Mouse (Mus musculus): Measurements from ENCODE around the gene Cyp2d22.

Cyp2d22 gene

DNA sequence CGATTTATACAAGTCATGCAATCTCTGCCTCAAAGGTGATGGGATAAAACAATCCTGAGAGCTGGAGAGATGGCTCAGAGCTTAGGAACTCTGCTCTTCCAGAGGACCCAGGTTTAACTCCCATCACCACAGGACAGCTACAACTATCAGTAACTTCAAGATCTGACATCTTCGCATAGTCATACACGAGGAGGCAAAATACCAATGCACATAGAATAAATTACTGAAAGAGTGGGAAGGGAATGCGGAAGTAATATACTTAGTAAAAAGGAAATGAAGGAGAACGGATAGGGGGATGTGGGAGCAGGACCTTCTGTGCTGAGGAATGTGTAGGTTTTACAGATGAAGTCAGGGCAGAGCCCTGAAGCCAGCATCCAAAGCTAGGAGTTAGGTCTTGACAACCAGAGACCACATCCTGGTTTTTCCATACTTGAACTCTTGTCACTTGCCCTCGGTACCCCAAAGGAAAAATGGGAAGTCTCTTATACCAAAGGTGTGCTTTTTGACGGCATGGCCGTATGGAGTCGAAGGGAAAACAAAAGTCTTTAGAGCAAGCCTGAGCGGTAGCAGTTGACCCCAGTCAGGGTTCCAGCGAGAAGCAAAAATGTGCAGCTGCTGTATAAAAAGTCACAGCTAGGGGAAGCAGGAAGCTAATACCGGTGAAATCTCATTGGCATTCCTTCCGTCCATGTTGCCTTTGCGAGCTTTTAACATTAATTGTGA lies 33.3 kb downstream of the Cyp2d22 start:
- DNase-seq: no peak

DNA sequence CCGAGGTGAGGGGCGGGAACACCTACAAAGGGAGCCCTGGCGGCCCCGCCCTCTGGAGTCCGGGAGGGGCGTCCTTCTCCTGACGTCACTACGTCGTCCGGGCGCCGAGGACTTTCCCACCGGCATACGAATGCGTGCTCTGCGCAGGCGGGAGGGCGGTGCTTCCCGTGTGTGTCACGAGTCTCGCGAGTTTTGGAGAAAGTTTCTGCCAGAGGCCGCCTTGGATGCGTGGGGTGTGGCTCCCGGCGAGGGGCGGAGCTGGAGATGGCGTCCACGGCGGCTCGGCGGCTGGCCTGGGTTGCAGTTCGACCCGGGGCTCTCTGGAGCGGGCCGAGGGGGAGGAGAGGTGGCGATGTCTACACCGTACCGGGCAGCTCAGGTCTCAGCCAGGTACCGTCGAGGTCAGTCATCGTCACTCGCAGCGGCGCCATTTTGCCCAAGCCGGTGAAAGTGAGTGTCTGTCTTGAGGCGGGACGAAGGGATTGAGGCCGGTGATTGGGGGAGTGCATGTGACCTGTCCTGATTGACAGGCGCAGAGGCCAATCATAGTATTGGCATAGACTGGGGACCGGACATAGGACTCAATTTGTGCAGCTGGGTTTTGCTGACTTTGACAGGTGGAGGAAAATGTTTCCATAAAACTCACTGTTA lies 34.1 kb downstream of the Cyp2d22 start:
- DNase-seq: peak; percentile 98 to 99

DNA sequence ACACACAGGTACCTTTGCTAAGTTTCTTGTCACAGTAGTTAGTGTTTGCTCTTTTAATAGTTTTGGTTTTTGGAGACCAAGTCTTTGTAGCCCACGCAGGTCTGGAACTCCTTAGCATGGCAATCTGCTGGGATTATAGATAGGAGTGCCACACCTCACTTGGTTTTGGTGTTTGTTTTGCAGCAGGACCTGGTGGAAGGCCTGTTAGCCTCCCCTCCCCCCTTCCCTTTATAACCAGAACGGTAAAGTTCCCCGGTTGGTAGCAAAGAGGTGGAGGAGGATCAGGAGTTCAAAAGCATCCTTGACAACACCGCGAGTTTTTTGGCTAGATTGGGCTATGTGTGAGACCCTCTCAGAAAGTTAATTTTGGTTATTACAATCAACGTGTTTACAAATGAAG lies 35.1 kb downstream of the Cyp2d22 start:
- DNase-seq: no peak

DNA sequence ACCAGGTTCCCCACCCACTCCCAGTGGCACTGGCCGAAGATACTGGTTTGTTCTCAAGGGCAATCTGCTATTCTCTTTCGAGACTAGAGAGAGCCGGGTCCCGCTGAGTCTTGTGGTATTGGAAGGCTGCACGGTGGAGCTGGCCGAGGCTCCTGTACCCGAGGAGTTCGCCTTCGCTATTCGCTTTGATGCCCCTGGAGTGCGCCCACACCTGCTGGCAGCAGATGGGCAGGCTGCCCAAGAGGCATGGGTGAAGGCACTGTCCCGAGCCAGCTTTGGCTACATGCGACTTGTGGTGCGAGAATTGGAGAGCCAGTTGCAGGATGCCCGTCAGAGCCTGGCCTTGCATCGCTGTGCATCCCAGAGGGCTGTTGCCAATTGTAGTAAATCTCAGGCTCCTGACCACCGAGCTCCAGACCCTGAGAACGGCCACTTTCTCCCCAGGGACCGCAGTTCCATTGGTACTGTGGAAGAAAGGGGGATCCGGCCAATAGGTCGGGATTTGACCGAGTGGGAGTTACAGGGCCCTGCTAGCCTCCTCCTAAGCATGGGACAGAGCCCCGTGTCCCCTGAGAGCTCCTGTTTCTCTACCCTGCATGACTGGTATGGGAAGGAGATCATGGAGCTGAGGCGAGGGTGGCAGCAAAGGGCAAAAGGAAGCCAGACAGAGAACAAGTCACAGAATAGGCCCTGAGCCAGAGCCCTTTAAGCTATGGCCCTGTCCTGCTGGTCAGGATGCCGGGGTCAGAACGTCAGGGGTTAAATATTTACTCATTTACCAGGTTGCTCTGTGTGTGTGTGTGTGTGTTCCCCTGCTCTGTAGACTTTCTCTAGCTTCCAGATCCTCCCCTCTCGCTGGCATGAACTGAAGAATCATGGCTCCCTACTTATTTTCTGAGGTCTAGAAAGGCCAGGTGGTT lies 36.4 kb downstream of the Cyp2d22 start:
- no peak for DNase-seq

DNA sequence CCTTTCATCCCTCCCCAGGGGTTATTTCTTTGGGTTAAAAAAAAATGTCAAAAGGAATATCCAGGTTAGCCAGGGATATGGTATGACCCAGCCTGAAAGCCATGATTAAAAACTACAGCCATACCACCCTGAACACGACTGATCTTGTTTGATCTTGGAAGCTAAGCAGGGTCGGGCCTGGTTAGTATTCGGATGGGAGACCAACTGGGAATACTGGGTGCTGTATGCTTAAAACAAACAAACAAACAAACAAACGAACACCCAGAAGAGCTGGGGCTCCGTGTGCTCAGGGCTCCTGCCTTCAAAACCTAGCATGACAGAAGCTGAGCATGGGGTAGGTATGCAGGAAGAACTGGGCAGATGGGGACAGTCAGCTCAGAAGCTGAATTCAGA lies 37.5 kb downstream of the Cyp2d22 start:
- no peak for DNase-seq

DNA sequence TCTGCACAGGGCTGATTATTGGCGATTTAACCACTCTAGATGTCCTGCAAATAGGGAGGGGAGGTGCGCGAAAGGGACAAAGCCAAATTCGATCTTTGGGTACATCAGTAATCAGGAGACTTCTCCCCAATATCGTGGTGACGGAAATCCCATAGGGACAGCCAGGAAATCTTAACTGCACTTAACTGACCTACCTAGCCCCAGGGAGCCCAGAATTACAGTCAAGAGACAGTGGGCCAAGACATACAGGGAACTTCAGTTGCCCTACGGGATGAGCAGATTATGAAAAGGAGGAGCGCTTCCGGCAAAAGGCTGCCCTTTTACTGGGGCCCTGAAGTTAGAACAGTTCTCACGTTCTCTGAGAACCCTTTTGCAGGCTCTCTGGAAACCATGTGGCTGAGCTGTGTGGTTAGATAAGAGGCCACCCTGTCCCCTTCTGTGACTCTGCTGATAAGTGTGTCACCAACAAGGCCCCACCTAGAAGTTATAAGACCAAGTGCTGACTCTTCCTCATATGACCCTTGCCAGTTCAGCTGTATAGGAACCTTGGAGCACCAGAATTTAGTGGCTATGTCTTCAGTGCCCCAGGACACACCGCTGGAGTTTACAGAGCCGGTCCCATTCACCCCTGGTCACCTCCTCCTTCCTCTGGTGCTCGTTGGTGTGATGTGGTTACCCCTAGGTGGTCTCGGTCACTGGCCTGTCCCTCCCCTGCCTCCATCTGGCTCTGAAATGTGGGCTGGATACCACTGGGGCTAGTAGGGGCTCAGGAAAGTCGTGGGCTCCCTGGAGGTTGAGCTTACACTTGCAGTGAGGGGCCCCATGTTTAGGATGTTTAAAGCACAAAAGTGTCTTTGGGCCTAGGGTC lies 38.2 kb downstream of the Cyp2d22 start:
- DNase-seq: no peak

DNA sequence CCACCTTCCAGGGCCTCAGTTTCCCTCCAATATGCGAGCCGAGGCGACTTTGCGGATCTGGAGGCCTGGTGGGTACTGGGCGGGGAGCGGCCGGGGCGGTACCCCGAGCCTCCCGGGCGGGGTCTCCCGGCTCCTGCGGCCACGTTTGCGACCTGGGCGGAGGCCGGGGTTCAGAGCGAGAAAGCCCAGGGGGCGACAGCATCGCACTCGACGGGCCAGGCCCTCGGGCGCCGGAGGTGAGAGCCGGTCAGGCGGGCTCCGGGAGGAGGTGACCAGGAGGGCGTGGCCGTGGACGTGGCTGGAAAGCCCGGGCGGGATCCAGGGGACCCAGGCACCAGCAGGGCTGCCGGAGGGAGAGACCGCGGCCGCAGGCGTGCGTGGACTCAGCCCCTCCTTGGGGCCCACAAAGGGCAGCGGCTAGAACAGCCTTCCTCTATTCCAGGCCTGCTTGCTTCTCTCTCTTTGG lies 39.0 kb downstream of the Cyp2d22 start:
- DNase-seq: no peak

DNA sequence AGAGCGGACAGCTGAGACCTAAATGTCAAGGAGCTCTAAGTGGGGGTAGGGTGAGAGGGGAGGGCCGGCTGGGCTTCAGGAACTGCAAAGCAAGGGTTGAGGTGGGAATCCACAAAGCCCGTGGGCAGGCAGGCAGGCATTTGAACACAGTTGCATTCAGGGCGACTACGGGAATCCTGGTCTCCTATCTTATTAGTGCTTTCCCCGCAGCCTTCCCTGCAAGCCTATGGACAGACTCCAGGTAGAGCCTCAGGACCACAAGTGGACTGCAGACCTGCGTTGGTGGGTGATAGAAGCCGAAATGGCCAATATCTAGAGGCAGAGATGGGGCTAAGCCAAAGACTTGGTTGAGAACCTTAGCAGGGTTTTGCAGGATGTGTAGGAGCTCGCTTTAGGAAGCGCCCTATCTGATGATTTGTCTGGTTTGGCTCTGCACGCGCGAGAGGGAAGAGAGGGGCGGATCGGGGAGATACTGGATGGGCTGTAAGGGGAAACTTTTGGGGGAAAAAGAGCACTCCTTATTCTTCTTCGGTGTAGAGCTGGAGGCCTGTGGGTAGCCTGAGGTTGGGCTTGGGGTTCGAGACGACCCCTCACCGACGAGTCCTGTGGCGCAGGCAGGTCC lies 39.5 kb downstream of the Cyp2d22 start:
- DNase-seq: no peak

DNA sequence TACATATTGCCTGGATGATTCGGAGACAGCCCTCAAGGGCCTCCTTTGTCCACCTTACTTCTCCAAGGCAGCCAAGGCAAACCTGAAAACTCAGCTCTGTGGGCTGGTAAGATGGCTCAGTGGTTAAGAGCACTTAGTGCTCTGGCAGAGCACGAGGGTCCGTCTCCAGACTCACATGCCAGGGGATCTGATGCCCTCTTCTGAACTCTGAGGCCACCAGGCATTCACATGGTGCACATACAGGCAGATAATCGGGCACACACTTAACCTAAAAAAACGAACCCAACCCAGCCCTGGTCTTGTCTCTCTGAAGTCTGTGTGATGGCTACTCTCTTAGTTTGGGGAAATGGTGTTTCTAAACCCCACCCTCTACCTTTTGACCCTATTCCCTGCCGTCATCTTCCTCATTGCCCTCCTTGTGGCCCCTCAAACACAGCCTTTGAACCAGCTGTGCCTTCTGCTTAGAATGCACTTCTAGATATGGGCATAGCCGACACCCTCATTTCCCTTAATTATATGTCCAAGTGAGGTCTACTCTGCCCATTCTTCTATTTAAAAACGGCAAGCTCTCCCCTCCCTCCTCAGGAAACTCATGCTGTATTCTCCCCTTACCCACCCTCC lies 40.3 kb downstream of the Cyp2d22 start:
- no peak for DNase-seq

DNA sequence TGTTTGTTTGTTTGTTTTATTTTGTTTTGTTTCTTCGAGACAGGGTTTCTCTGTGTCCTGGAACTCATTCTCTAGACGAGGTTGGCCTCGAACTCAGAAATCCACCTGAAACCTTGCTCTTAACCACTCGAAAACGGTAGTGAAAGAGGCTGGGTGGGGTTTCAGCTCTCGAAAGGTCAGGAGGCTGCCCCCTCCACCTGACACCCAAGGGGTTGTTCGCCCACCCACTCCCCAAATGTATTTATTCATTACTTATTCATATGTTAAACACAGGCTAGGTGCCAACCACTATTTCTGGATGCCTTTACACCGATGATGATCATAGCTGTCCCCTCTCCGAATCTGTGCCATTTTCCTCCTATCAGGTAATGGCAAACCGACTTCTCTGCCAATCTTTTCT lies 40.9 kb downstream of the Cyp2d22 start:
- DNase-seq: no peak

DNA sequence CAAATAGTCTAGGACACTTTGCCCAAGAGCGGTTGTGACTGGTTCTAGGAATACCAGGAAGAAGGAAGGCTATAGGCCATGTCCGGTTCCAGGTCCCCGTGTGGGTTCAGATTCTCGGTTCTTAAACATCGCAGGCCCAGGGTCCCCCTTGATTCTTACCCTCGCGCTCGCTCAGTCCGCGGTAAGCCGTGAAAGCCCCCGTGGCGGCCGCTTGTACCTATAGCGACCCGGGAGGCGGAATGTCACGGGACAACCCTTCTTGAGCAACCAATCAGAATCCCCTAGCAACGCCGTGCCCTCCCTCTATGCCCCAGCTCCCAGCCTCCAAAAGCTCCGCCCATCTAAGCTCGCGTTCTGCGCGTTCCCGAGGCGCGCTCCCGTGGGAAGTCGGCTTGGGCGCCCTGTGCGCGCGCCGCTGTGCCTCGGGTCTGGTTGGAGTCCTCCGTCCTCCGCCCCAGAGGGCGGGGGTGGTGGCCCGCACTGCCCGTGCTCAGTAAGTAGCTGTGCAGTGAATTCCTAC lies 41.4 kb downstream of the Cyp2d22 start, which contains the start of the genes Naga, Pheta2 and Smdt1:
TSS of gene Naga (minus strand) at position 333 of the 520 bp plus-strand sequence.
TSS of gene Pheta2 (plus strand) at position 350 of the 520 bp plus-strand sequence.
TSS of gene Smdt1 (plus strand) at position 367 of the 520 bp plus-strand sequence.
- peak; percentile 97 to 98 for DNase-seq

DNA sequence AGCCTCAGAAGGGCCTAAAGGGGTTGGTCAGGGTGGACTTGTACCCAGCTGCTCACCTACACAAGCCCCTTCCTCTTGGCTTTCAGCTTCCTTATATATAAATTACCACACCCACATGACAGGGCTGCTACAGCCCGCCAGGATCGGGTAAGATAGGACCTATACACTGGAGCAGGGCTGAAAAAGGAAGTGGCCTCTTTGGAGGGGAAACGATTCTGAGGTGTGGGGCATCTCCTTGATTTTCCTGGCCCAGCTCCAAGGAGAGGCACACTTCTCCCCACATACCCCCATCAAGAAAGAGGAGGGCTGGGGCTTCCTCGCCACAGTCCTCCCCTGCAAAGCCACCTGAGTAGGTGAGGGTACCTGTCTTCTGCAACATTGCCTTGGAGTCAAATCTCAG lies 42.2 kb downstream of the Cyp2d22 start:
- DNase-seq: no peak

DNA sequence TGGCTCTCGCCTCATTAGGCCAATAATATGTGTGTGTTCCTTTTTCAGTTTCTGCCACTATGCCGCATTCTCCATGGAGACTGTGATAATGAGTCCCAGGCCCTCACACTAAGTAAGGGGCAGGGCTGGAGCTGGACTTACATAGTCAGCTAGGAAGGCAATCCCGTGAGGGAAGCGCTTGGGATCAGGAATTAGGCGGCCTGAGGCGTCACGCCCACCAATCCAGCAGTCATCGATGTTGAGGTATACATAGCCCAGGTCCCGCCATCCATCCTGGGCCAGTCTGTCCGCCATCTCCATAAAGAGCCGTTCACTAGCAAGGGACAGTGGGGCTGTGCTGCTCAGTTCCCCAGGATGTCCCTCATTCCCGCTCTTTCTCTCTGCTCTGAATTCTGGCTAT lies 43.4 kb downstream of the Cyp2d22 start:
- DNase-seq: no peak

DNA sequence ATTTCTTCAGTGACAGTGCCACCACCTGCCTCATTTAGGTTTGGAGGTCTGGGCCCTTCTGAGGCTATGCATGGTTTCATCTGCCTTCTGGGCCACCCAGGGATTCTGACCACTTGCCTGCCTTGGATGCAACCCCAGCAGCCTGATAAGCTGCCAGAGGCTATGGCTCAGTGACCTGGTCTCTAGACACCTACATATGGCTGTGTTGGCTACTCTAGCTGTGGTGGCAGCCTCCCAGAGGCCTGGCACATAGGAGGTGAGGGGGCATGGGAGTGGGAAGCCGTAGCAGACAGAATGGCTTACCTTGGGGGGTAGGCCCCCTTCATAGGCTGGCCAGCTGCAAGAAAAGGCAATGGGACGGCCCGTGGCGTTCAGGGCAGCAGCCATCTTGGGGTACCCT lies 44.9 kb downstream of the Cyp2d22 start:
- no peak for DNase-seq

DNA sequence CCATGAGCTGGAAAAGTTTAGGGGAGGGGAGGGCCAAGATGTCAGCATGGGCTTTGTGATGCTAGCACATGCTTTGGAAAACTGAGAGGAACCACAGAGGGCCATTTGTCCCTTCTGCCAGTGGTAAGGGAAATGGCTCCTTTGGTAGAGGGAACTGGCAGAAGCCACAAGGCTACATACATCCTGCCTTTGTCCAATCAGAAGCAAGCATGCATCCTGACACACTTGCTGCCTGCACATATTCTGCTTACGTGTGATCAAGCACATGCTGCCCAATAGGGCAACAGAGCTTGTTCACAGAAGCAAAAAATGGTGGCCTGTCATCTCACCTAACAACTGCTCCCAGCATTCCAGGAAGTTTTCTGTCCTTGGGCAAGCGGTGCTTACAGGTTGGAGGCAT lies 54.7 kb downstream of the Cyp2d22 start:
- no peak for DNase-seq

DNA sequence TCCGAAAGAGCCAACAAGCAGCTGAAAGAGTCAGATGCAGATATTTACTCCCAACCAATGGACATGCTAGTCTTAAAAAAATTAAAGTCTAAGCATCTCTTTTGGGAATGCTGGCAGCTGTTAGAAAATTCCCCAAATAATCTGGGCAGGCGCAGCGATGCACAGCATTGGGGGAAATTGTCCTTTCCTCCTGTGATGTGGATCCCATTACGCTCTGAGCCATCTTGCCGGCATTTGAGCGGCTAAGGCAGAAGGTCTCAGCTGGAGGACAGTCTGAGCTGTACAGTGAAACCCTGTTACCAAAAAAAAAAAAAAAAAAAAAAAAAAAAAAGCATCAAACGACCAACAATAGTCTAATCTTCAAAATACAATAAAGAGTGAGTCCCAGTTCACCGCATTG lies 57.9 kb downstream of the Cyp2d22 start:
- no peak for DNase-seq
